Mouse (Mus musculus) forebrain, embryonic 11.5 days (tissue): ENCODE measurements around the gene Fblim1. TPM values are rescaled to one million over a fixed set of nuclear protein-coding genes. Genes with fewer than 3 reads are reported as not detected.

Experiments
- ATAC-seq: fragments of 200-750 bp; cut with Nextera tagmentation; replicated peaks from 2 replicates; pipeline ENCODE4 v1.8.0; 2017; ENCODE audit warnings: moderate TSS enrichment; ENCODE audit not compliant: low FRiP score
- DNase-seq: peaks from one replicate; pipeline ENCODE4 v3.0.0-alpha.2; 2017; ENCODE audit warnings: low spot score
- H3K27ac ChIP-seq: fragments of 300-500 bp; sonication (generic); 2 replicates; pipeline ENCODE4 v1.5.1; 2014; ENCODE audit warnings: low read depth, low read length
- H3K27me3 ChIP-seq: fragments of 300-500 bp; sonication (generic); 2 replicates; pipeline ENCODE4 v1.6.1; 2014; ENCODE audit warnings: mild to moderate bottlenecking, low read length, mixed read lengths; ENCODE audit not compliant: control insufficient read depth, insufficient read depth
- H3K36me3 ChIP-seq: fragments of 300-500 bp; sonication (generic); 2 replicates; pipeline ENCODE4 v1.6.1; 2014; ENCODE audit warnings: mild to moderate bottlenecking, low read length, moderate library complexity, mixed read lengths; ENCODE audit not compliant: control insufficient read depth, insufficient read depth
- H3K4me1 ChIP-seq: fragments of 300-500 bp; sonication (generic); replicated peaks from 2 replicates; pipeline ENCODE4 v1.6.1; 2014; ENCODE audit warnings: low read length, mixed read lengths; ENCODE audit not compliant: control insufficient read depth, insufficient read depth
- H3K4me2 ChIP-seq: fragments of 300-500 bp; sonication (generic); 2 replicates; pipeline ENCODE4 v1.6.1; 2014; ENCODE audit warnings: low read depth, mild to moderate bottlenecking, low read length, moderate library complexity, mixed read lengths; ENCODE audit not compliant: severe bottlenecking
- H3K4me3 ChIP-seq: fragments of 300-500 bp; sonication (generic); 2 replicates; pipeline ENCODE4 v1.5.1; 2014; ENCODE audit warnings: low read depth, low read length
- H3K9ac ChIP-seq: fragments of 300-500 bp; sonication (generic); 2 replicates; pipeline ENCODE4 v1.6.1; 2014; ENCODE audit warnings: low read length
- H3K9me3 ChIP-seq: fragments of 300-500 bp; sonication (generic); 2 replicates; pipeline ENCODE4 v1.6.1; 2016; ENCODE audit warnings: low read length, mixed read lengths; ENCODE audit not compliant: control insufficient read depth
- WGBS: fragments of 180-500 bp; shearing (Covaris S2); extraction: QIAGEN DNeasy Blood & Tissue Kit; methylation state at CpG from one replicate; pipeline ENCODE4 v1.1.7; 2014; 5-methylcytosine and 5-hydroxymethylcytosine counted together
- polyA plus RNA-seq: library from polyadenylated mRNA; unstranded; fragments of >200 nt; fragmentation: Nextera tagmentation; extraction: Ambion mirVana; gene quantifications from 2 replicates; pipeline ENCODE4 v1.2.1, GENCODE M21; 2014

Fblim1 gene
- polyA plus RNA-seq, 1 experiment from 2014 or later, result 21.4 TPM

GRCm38 (mm10) chr4:141645988-141646387 is 40.1 kb upstream of the Fblim1 start:
- ATAC-seq, result no peak
- no peaks in the 10 kb centered on the region for H3K27me3 ChIP-seq
- H3K27ac ChIP-seq, result no peak overlapping the region
- H3K4me1 ChIP-seq, result no peaks in the 10 kb centered on the region
- no peak overlapping the region for H3K9ac ChIP-seq
- DNase-seq, result no peak
- whole genome bisulfite sequencing, result 93% methylated on average over 8 of the region's 8 CpGs
- no peak overlapping the region for H3K4me2 ChIP-seq
- H3K36me3 ChIP-seq, result peaks cover 1% of the 10 kb centered on the region; the same call in 1 of the 2 replicates
- no peaks in the 10 kb centered on the region for H3K9me3 ChIP-seq
- no peak overlapping the region for H3K4me3 ChIP-seq

GRCm38 (mm10) chr4:141643118-141643855 is 37.4 kb upstream of the Fblim1 start:
- Histone ChIP-seq H3K9ac (no peak overlapping the region), H3K27me3 (no peaks in the 10 kb centered on the region), H3K9me3 (no peaks in the 10 kb centered on the region), H3K27ac (no peak overlapping the region), H3K4me2 (no peak overlapping the region), H3K4me1 (no peaks in the 10 kb centered on the region), H3K4me3 (no peak overlapping the region), H3K36me3 (peaks cover 3% of the 10 kb centered on the region; the same call in 1 of the 2 replicates)
- no peak for ATAC-seq
- WGBS, result 73% methylated on average over 7 of the region's 7 CpGs
- no peak for DNase-seq

GRCm38 (mm10) chr4:141641961-141642811 is 36.3 kb upstream of the Fblim1 start:
- no peak overlapping the region for H3K4me2 ChIP-seq
- no peak overlapping the region for H3K4me3 ChIP-seq
- no peak overlapping the region for H3K9ac ChIP-seq
- no peak for ATAC-seq
- WGBS, result 91% methylated on average over 25 of the region's 25 CpGs
- no peak overlapping the region for H3K27ac ChIP-seq
- H3K9me3 ChIP-seq, result no peaks in the 10 kb centered on the region
- H3K27me3 ChIP-seq, result no peaks in the 10 kb centered on the region
- DNase-seq, result no peak
- H3K36me3 ChIP-seq, result peaks cover 3% of the 10 kb centered on the region; the same call in 1 of the 2 replicates
- H3K4me1 ChIP-seq, result no peaks in the 10 kb centered on the region

DNA sequence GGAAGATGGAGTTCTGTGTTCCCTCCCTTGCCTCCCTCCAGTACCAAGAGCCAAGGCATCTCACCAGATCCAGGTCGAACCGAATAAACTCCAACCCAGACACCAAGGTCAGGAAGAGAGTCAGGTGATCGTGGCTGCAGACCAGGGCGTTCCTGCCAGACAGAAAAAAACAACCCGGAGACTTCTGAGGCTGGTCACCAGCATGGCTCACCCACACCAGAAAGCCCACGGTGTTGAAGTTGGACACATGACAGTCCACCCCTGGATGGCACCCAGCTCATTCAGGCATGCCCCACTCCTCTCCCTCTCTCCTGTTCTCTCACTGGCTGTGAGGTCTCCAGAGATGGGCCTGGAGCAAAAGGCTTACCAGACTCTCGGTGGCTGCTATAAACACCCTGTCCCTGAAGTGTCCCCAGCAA is 35.5 kb upstream of the Fblim1 start:
- Histone ChIP-seq H3K4me2 (no peak overlapping the region), H3K4me1 (no peaks in the 10 kb centered on the region), H3K4me3 (no peak overlapping the region), H3K27me3 (no peaks in the 10 kb centered on the region), H3K9me3 (no peaks in the 10 kb centered on the region), H3K27ac (no peak overlapping the region), H3K9ac (no peak overlapping the region), H3K36me3 (peaks cover 3% of the 10 kb centered on the region; the same call in 1 of the 2 replicates)
- no peak for DNase-seq
- 87% methylated on average over 7 of the region's 7 CpGs for WGBS
- no peak for ATAC-seq

DNA sequence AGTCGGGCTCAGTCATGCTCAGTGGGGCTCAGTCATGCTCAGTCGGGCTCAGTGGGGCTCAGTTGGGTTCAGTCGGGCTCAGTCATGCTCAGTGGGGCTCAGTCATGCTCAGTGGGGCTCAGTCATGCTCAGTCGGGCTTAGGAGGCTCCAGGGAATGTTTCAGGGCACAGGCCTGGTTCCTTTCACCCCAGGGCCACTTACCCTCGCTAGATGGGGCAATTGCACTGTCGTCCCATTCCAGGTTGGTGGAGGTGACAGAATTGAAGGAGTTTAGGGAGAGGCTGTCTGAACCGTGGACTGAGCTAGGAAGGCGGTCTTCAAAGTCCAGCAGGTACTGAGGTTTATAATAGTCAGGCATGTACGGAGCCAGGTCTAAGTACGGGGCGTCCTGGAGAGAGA is 33.6 kb upstream of the Fblim1 start:
- Histone ChIP-seq H3K27ac (no peak overlapping the region), H3K36me3 (peaks cover 3% of the 10 kb centered on the region; the same call in 1 of the 2 replicates), H3K4me2 (no peak overlapping the region), H3K9ac (no peak overlapping the region), H3K9me3 (no peaks in the 10 kb centered on the region), H3K27me3 (no peaks in the 10 kb centered on the region), H3K4me3 (no peak overlapping the region), H3K4me1 (no peaks in the 10 kb centered on the region)
- ATAC-seq (no peak), DNase-seq (no peak)
- 64% methylated on average over 11 of the region's 11 CpGs for WGBS

- Histone ChIP-seq H3K27ac (no peak overlapping the region), H3K4me1 (no peaks in the 10 kb centered on the region), H3K9me3 (no peaks in the 10 kb centered on the region), H3K4me2 (no peak overlapping the region), H3K9ac (no peak overlapping the region), H3K36me3 (peaks cover 12% of the 10 kb centered on the region), H3K27me3 (no peaks in the 10 kb centered on the region), H3K4me3 (no peak overlapping the region)
- ATAC-seq (no peak), DNase-seq (no peak)
- WGBS, result 95% methylated on average over 5 of the region's 5 CpGs
These were observed 30.8 kb upstream of the Fblim1 start for GRCm38 (mm10) chr4:141636693-141637092.

DNA sequence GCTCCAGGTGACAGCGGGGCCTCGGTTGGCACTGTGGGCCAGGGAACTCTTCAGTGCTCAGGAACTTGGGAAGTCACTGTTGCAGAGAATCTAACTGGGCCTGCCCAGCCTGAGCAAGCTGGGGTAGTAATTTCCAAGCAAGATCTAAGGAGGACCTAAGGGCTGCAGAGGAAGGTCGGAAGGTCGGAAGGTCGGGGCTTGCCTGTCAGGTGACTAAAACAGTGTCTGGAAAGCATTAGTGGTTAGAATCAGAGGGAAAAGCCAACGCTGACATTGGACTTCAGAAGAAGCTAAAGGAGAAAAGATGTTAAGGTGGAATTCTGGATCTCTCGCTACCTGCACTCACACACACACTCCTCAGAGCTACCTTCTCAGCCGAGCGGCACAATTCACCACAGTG is 30.1 kb upstream of the Fblim1 start:
- Histone ChIP-seq H3K36me3 (peaks cover 13% of the 10 kb centered on the region), H3K4me3 (no peak overlapping the region), H3K9me3 (no peaks in the 10 kb centered on the region), H3K9ac (no peak overlapping the region), H3K27ac (no peak overlapping the region), H3K4me1 (no peaks in the 10 kb centered on the region), H3K27me3 (no peaks in the 10 kb centered on the region), H3K4me2 (no peak overlapping the region)
- 86% methylated on average over 9 of the region's 9 CpGs for WGBS
- ATAC-seq (no peak), DNase-seq (no peak)

DNA sequence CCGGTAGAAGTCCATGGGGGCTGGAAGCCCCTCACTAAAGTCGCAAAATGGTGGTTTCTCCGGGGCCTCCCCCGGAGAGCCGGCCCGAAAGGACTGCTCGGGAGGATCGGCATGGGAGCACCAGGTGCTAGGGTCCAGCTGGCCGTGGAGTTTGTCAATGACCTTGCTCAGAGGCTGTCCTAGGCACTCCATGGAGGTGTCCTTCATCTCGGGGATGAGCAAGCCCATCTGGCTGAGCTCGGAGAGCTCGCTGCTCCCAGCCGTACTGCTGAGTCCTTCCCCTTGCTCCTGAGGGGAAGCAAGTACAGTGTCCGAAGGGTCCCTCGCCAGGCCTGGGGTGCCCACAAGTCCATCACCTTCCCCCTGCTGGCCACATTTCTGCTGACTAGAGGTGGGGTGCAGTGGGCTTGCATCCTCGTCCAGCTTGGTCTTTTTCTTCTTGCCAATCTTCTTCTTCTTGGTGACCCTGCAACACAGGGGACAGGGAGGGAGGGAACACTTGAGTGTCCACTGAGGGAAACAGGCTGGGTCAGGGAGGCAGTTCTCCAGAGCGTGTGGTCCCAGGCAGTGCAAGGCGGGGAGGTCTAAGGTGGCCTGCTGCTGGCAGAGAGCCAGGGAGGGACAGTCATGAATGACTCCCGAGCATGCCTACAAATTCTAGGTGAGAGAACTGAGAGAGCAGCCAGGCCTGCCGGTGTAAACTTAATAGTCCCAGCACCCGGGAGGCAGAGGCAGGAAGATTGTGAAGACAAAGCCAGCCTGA is 26.4 kb upstream of the Fblim1 start:
- no peaks in the 10 kb centered on the region for H3K27me3 ChIP-seq
- no peaks in the 10 kb centered on the region for H3K4me1 ChIP-seq
- no peak overlapping the region for H3K4me3 ChIP-seq
- peaks cover 11% of the 10 kb centered on the region for H3K36me3 ChIP-seq
- DNase-seq, result no peak
- WGBS, result 95% methylated on average over 21 of the region's 21 CpGs
- H3K27ac ChIP-seq, result no peak overlapping the region
- H3K9ac ChIP-seq, result no peak overlapping the region
- no peak for ATAC-seq
- H3K9me3 ChIP-seq, result no peaks in the 10 kb centered on the region
- no peak overlapping the region for H3K4me2 ChIP-seq
